Mouse (Mus musculus): ENCODE measurements at regions not wholly inside any gene's neighbourhood (a gene's known extent, or its start where the extent isn't known, plus 50 kb on each side); places are given as distances from the start of the nearest gene placed in this dataset.

GRCm38 (mm10) chr11:19355179-19355578 lies 336.4 kb upstream of the Meis1 start:
- TF ChIP-seq POLR2A (IDR thresholded peaks at IDR 0.05; ENCODE audit: extremely low read depth, insufficient read depth, low read length) (no peak), CTCF (IDR thresholded peaks at IDR 0.05; ENCODE audit: extremely low read depth, insufficient read depth, low read length) (no peak)

Measured in cortical plate, adult 2 months (tissue).